Mouse (Mus musculus): ENCODE measurements at regions not wholly inside any gene's neighbourhood (a gene's known extent, or its start where the extent isn't known, plus 50 kb on each side); places are given as distances from the start of the nearest gene placed in this dataset.
A peak's percentile ranks its signal among the peaks of the same experiment; 100 is the strongest.

DNA sequence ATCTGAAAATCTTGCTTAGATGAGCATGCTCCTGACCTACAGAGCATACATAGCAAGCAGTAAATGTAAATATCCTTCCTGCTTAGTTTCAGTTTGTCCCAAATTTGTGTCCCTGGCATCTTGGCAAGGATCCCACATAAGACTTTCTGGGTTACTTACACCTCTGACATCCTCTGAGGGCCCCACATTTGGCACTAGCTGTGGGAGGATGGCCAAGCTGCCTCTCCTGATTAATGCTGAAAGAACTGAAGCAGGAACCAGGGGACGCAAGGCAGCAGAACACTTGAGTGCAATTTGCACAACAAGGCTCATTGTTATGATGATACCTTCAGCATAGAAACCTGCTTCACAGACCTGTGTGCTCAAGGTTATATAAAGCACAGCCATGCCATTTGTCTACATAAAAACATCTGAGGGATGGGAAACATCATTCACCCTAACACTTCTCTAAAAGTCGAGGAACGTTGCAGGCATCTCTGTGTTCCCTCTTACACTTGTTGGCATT is 441.7 kb downstream of the Adam3 start:
- H3K9ac ChIP-seq = no peak overlapping the region
- no peaks in the 10 kb centered on the region for H3K36me3 ChIP-seq
- H3K9me3 ChIP-seq = no peaks in the 10 kb centered on the region
- WGBS = 76% methylated on average over 3 of the region's 3 CpGs
- no peak overlapping the region for H3K27ac ChIP-seq
- H3K4me2 ChIP-seq (replicated peaks) = no peak overlapping the region
- no peaks in the 10 kb centered on the region for H3K27me3 ChIP-seq
- no peaks in the 10 kb centered on the region for H3K4me1 ChIP-seq
- H3K4me3 ChIP-seq = no peak overlapping the region
- ATAC-seq (ENCODE audit: insufficient number of reproducible peaks, insufficient read depth, low FRiP score, low TSS enrichment) = no peak

DNA sequence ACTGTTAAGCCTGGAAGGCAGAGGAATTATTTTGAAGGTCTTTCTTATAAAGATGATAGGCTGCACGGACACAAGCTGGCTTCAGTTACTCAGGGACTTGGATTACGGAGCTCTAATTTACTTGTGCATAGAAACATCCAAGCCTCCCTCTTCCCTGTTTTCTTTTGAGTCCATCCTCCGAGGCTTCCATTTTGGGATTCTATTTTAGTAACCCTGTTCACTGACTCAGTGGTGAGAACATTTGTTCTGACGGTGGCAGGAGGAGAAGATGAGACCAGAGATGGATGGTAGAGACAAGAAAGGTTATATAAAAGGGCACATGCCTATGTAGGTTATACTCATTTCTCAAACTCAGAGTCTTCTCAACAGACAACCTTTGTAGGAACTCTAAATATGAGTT is 445.4 kb downstream of the Adam3 start:
- no peak for ATAC-seq (ENCODE audit: insufficient number of reproducible peaks, insufficient read depth, low FRiP score, low TSS enrichment)
- H3K27ac ChIP-seq = no peak overlapping the region
- WGBS = 89% methylated on average over 4 of the region's 4 CpGs

DNA sequence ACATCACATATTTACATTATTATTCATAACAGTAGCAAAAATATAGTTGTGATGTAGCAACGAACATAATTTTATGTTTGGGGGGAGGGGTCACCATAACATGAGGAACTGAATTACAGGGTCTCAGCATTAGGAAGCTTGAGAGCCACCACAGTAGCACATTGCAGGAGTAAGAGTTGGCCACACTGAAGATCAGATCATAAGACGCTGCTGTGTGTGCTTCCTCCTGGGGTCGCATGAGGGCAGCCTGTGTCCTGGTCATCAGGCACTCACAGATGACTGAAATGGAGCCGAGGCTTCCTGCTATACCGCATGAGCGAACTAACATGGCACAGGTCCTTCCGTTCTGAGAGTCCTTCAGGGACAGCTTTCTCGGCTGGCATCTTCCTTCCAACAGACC is 447.3 kb downstream of the Adam3 start:
- 82% methylated on average over 8 of the region's 8 CpGs for WGBS
- H3K9me3 ChIP-seq = no peaks in the 10 kb centered on the region
- H3K27ac ChIP-seq = no peak overlapping the region
- H3K4me3 ChIP-seq = no peak overlapping the region
- H3K4me1 ChIP-seq = no peaks in the 10 kb centered on the region
- H3K27me3 ChIP-seq = no peaks in the 10 kb centered on the region
- no peak overlapping the region for H3K4me2 ChIP-seq (replicated peaks)
- no peak for ATAC-seq (ENCODE audit: insufficient number of reproducible peaks, insufficient read depth, low FRiP score, low TSS enrichment)
- no peaks in the 10 kb centered on the region for H3K36me3 ChIP-seq
- no peak overlapping the region for H3K9ac ChIP-seq

More for the DNA sequence above, 445.4 kb downstream of the Adam3 start:
- Histone ChIP-seq H3K4me1 (no peaks in the 10 kb centered on the region), H3K4me3 (no peak overlapping the region), H3K9ac (no peak overlapping the region), H3K9me3 (no peaks in the 10 kb centered on the region), H3K27me3 (no peaks in the 10 kb centered on the region), H3K36me3 (no peaks in the 10 kb centered on the region), H3K4me2 (replicated peaks) (no peak overlapping the region)

DNA sequence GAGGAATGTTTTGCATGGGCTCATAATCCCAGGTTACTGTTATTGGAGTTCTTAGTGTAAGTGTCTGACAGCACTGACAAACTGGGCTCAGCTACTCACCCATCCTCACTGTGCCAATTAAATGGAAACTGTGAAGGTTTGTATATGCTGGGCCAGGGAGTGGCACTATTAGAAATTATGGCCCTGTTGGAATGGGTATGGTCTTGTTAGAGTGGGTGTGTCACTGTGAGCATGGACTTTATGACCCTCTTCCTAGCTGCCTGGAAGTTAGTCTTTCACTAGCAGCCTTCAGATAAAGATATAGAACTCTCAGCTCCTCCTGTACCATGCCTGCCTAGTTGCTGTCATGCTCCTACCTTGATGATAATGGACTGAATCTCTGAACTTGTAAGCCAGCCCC is 464.3 kb downstream of the Adam3 start:
- Histone ChIP-seq H3K36me3 (no peaks in the 10 kb centered on the region), H3K27ac (no peak overlapping the region), H3K4me3 (no peak overlapping the region), H3K9ac (no peak overlapping the region), H3K4me1 (no peaks in the 10 kb centered on the region), H3K4me2 (replicated peaks) (no peak overlapping the region), H3K9me3 (no peaks in the 10 kb centered on the region), H3K27me3 (no peaks in the 10 kb centered on the region)
- no peak for ATAC-seq (ENCODE audit: insufficient number of reproducible peaks, insufficient read depth, low FRiP score, low TSS enrichment)

DNA sequence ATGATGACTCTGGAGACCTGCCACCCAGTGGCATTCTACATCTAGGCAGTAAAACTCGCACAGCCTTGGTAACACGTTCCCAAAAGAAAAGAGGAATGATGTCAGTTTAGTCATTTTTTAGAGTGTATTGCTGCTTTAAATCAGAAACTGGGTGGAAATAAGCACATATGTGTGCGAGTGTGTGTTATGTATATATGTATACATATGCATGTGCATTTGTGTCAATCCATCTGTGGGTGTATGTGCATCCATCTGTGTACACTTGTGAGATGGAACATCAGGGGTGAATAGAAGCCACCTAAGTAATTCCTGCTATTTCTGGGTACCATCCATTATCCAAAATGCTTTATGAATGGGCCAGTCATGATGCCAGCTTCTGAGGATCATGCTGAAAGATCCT is 467.0 kb downstream of the Adam3 start:
- no peak for ATAC-seq (ENCODE audit: insufficient number of reproducible peaks, insufficient read depth, low FRiP score, low TSS enrichment)
- WGBS = 86% methylated on average over 3 of the region's 3 CpGs
- Histone ChIP-seq H3K27ac (no peak overlapping the region), H3K4me1 (no peaks in the 10 kb centered on the region), H3K36me3 (no peaks in the 10 kb centered on the region), H3K27me3 (no peaks in the 10 kb centered on the region), H3K9me3 (no peaks in the 10 kb centered on the region), H3K9ac (no peak overlapping the region), H3K4me2 (replicated peaks) (no peak overlapping the region), H3K4me3 (no peak overlapping the region)

DNA sequence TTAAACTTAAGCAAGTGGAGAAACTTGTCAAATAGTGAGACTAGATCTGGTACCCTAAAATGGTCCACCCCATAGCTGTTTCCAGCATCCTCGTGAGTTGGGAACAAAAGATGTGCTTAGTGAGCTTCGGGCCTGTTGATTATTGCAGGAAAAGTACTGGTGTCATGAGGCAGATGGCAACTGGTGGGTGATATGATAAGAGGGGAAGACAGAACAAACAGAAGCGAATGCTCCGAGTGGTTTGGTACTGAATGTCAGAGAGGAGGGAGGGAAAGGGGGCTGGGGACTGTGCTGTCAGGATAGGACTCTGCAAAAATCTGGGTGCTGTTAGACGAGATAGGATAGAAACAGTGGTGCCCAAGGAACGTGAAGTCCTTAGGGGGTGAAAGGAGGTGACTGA is 483.4 kb downstream of the Adam3 start:
- Histone ChIP-seq H3K4me2 (replicated peaks) (no peak overlapping the region), H3K27me3 (no peaks in the 10 kb centered on the region)
- ATAC-seq (ENCODE audit: insufficient number of reproducible peaks, insufficient read depth, low FRiP score, low TSS enrichment) = no peak

DNA sequence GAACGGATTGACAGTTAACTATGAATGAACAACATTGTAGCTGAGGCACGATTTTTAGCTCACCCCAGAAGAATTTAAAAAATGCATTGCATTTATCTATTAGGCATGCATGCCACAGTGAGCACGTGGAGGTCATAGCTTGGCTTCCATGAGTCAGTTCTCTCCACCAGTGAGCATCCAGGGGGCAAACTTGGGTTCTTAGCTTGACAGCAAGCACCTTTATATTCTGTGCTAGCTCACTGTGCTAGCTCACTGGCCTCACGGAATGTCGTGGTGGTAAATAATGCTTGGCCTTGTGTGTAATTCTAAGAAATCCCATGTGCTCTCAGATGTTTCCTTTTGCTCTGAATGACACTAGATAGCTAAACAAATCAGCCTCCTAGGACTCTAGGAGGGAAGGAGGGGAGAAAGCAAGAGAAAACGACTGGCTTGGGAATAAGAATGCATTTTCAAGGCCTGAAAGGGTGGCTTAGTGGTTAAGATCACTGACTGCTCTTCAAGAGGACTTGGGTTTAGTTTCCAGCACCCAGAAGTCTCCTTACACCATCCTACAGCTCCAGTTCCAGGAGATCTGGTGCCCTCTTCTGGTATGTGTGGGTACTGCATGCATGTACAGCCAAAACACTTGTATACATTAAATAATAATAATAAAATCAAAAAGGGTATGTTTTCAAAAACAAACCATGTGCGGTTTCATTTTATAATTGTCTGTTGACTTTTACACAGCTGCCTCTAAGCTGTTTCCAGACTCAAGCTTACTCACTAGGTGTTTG is 485.3 kb downstream of the Adam3 start:
- Histone ChIP-seq H3K9me3 (no peaks in the 10 kb centered on the region), H3K27ac (no peak overlapping the region), H3K4me1 (no peaks in the 10 kb centered on the region), H3K4me2 (replicated peaks) (no peak overlapping the region), H3K4me3 (no peak overlapping the region), H3K9ac (no peak overlapping the region), H3K27me3 (no peaks in the 10 kb centered on the region), H3K36me3 (no peaks in the 10 kb centered on the region)
- WGBS = 81% methylated on average over 7 of the region's 7 CpGs
- no peak for ATAC-seq (ENCODE audit: insufficient number of reproducible peaks, insufficient read depth, low FRiP score, low TSS enrichment)

More for the DNA sequence above, 483.4 kb downstream of the Adam3 start:
- Histone ChIP-seq H3K4me1 (no peaks in the 10 kb centered on the region), H3K4me3 (no peak overlapping the region), H3K27ac (no peak overlapping the region), H3K9me3 (no peaks in the 10 kb centered on the region), H3K36me3 (no peaks in the 10 kb centered on the region), H3K9ac (no peak overlapping the region)
- 72% methylated on average over 6 of the region's 6 CpGs for WGBS

DNA sequence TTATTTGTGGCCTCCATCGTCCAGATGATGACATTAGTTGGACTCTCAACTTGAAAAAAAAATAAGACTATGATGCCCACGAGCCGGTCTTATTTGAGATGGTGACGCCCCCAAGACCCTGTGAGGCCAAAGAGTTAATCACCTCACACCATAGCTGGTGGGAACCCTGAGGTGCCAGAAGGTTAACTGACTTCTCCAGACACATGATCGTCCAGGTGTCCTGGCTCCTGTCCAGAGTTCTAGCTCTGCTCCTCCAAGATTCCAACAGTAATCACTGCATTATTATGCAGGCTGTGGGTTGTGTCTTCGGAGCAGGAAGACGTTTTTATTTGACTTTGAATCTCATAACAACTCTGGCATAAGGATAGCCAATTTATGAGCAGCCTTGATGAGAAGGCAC is 490.7 kb downstream of the Adam3 start:
- Histone ChIP-seq H3K27me3 (no peaks in the 10 kb centered on the region), H3K36me3 (no peaks in the 10 kb centered on the region), H3K4me3 (no peak overlapping the region), H3K9ac (no peak overlapping the region), H3K9me3 (no peaks in the 10 kb centered on the region), H3K4me1 (no peaks in the 10 kb centered on the region), H3K27ac (no peak overlapping the region), H3K4me2 (replicated peaks) (no peak overlapping the region)
- no peak for ATAC-seq (ENCODE audit: insufficient number of reproducible peaks, insufficient read depth, low FRiP score, low TSS enrichment)
- WGBS = 65% methylated on average over 7 of the region's 7 CpGs

DNA sequence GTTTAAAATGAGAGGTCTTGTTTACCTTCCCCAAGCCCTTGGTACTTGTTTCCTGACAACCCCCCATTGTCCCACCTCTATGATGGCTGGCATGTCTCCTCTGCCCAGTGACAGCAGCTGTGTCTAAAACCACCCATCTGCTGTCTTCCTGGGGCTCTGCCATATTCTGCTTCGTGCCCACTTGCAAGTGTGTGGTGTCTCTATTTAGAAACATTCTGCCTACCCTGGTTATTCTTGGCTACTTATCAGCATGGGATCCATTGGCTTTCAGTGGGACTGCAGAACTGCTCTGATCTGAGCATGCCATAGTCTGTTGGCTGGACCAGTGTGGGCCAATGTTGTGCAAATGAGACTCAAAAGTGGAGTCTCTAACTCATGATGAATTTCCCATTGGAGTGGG is 497.5 kb downstream of the Adam3 start:
- Histone ChIP-seq H3K4me2 (replicated peaks) (no peak overlapping the region), H3K4me3 (no peak overlapping the region), H3K4me1 (no peaks in the 10 kb centered on the region), H3K36me3 (no peaks in the 10 kb centered on the region), H3K9me3 (no peaks in the 10 kb centered on the region), H3K27me3 (no peaks in the 10 kb centered on the region), H3K9ac (no peak overlapping the region), H3K27ac (no peak overlapping the region)
- 90% methylated on average over 1 of the region's 1 CpGs for WGBS
- ATAC-seq (ENCODE audit: insufficient number of reproducible peaks, insufficient read depth, low FRiP score, low TSS enrichment) = no peak

DNA sequence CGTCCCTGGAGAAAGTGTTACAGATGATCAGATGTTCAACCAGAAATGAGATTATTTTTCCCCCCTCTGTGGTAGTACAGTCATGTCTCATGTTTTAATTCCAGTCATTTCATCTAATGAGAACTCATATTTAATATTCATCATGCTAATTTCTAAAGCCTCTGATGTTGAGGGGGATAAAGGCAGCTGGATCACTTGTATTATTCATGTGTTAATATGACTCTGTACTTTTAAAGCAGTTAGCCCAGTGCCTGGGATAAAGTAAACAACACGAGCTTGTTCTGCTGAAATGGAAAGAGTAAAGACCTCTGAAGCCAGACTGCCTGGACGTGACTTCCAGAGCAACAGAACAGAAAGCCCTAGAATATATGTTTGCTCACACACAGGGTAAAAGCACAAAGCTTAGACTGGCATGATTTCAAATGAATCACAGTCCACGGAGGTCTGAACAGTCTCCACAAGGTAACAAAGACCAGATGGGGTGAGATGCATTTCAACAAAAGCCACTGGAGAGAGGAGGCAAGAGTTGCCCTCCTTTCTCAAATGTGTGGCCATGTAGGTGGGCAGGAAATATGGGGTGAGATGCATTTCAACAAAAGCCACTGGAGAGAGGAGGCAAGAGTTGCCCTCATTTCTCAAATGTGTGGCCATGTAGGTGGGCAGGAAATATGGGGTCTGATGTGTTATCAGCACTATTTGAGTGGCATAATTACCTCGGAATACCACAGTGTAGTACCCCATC is 498.1 kb downstream of the Adam3 start:
- Histone ChIP-seq H3K27ac (no peak overlapping the region), H3K4me1 (no peaks in the 10 kb centered on the region), H3K4me2 (replicated peaks) (no peak overlapping the region), H3K9me3 (no peaks in the 10 kb centered on the region), H3K4me3 (no peak overlapping the region), H3K9ac (no peak overlapping the region), H3K27me3 (no peaks in the 10 kb centered on the region), H3K36me3 (no peaks in the 10 kb centered on the region)
- WGBS = 52% methylated on average over 5 of the region's 5 CpGs
- ATAC-seq (ENCODE audit: insufficient number of reproducible peaks, insufficient read depth, low FRiP score, low TSS enrichment) = no peak

DNA sequence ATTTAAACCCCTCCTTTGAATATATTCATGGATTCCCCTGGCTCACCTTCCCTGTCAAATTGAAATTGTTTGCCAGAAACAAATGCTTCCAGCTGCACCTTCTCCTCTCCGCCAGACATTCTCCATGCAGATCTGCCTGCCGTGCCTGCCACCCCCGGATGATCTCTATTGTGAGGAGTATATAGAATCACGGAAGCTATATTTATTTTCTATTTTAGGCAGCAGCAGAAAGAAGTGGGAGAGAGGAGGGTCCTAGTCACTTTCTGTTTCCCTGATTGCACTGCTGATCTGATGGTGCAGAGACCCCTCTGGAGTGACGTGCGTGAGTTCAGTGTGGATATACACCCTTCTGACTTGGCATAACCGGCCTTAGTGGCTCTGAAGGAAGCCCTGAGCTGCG is 505.4 kb downstream of the Adam3 start:
- Histone ChIP-seq H3K4me3 (no peak overlapping the region), H3K36me3 (no peaks in the 10 kb centered on the region), H3K4me1 (no peaks in the 10 kb centered on the region), H3K9ac (no peak overlapping the region), H3K9me3 (no peaks in the 10 kb centered on the region), H3K27ac (no peak overlapping the region), H3K4me2 (replicated peaks) (0 out of 2 replicates have a peak overlapping the region, but pooled peaks have one; percentile 2), H3K27me3 (no peaks in the 10 kb centered on the region)
- WGBS = 66% methylated on average over 8 of the region's 8 CpGs
- ATAC-seq (ENCODE audit: insufficient number of reproducible peaks, insufficient read depth, low FRiP score, low TSS enrichment) = no peak

DNA sequence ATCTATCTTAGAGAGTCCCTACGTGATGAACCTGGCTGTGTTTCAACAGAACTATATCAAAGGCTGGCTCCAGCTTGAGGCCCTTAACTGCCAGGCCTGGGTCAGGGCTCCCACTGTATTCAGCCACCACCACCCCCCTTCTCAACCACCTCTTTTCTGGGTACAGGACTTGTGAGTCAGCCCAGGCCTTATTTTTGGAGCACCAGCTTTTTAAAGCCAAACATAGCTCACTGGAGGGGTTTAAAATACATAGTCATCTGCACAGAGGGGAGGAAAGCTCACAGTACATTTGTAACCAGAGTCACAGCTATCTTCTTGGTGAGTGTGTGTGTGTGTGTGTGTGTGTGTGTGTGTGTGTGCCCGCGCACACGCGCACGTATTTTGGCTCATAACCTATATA is 509.0 kb downstream of the Adam3 start:
- H3K36me3 ChIP-seq = no peaks in the 10 kb centered on the region
- no peak overlapping the region for H3K9ac ChIP-seq
- H3K9me3 ChIP-seq = no peaks in the 10 kb centered on the region
- H3K27me3 ChIP-seq = no peaks in the 10 kb centered on the region
- no peak for ATAC-seq (ENCODE audit: insufficient number of reproducible peaks, insufficient read depth, low FRiP score, low TSS enrichment)
- no peak overlapping the region for H3K4me3 ChIP-seq
- H3K27ac ChIP-seq = no peak overlapping the region
- H3K4me2 ChIP-seq (replicated peaks) = no peak overlapping the region
- WGBS = 78% methylated on average over 6 of the region's 6 CpGs
- H3K4me1 ChIP-seq = no peaks in the 10 kb centered on the region

Measured in embryonic facial prominence, embryonic 12.5 days (tissue).